Mouse (Mus musculus): ENCODE data around the gene Fam131c.

GRCm38 (mm10) chr4:141352986-141353385 lies 15.0 kb upstream of the Fam131c start:
- no peak for TF ChIP-seq EP300 (IDR thresholded peaks at IDR 0.05; ENCODE audit: low read depth)
- TF ChIP-seq CTCF (IDR thresholded peaks at IDR 0.05; ENCODE audit: low read depth) = no peak
